Mouse (Mus musculus) granulocyte monocyte progenitor cell, adult 5-6 weeks (primary cell): Measurements from ENCODE around the gene Bnc1. TPM values are rescaled to one million over a fixed set of nuclear protein-coding genes. Genes with fewer than 3 reads are reported as not detected.

Experiments
- ATAC-seq: replicated peaks from 2 replicates; pipeline ENCODE4 v1.8.0; 2016; ENCODE audit warnings: mild to moderate bottlenecking, moderate TSS enrichment, inconsistent platforms; ENCODE audit not compliant: poor library complexity, severe bottlenecking
- total RNA-seq, 2 experiments: library from RNA; stranded (forward) in 1 of 2; stranded (reverse) in 1 of 2; fragments of 200-712, 200-1000 nt in 1 of 2; fragments of >200 nt in 1 of 2; fragmentation: Nextera tagmentation in 1 of 2; gene quantifications; 2 replicates each; pipeline ENCODE4 v1.2.3; 2014 to 2017

Bnc1 gene
- not detected in 2 replicates for total RNA-seq (2014; fragmentation: Nextera tagmentation)
- total RNA-seq (2017) = not detected in 2 replicates

GRCm38 (mm10) chr7:81992131-81993061 lies at the start of gene Bnc1:
Gene Bnc1 (minus strand): TSS chr7:81992292.
- peak; percentile 61 for ATAC-seq

GRCm38 (mm10) chr7:82033347-82033746 lies 41.3 kb upstream of the Bnc1 start:
- ATAC-seq = no peak

- no peak for ATAC-seq
Measured at GRCm38 (mm10) chr7:82029666-82030065, 37.6 kb upstream of the Bnc1 start.

GRCm38 (mm10) chr7:82025802-82026201 lies 33.7 kb upstream of the Bnc1 start:
- no peak for ATAC-seq

GRCm38 (mm10) chr7:82023676-82024075 lies 31.6 kb upstream of the Bnc1 start:
- no peak for ATAC-seq

GRCm38 (mm10) chr7:82022404-82022803 lies 30.3 kb upstream of the Bnc1 start:
- no peak for ATAC-seq

- no peak for ATAC-seq
Measured at GRCm38 (mm10) chr7:82018031-82018430, 25.9 kb upstream of the Bnc1 start.

GRCm38 (mm10) chr7:82016751-82017710 lies 24.9 kb upstream of the Bnc1 start:
- no peak for ATAC-seq

GRCm38 (mm10) chr7:82012472-82012871 lies 20.4 kb upstream of the Bnc1 start:
- no peak for ATAC-seq

GRCm38 (mm10) chr7:82011534-82012401 lies 19.7 kb upstream of the Bnc1 start:
- no peak for ATAC-seq

- no peak for ATAC-seq
Measured at GRCm38 (mm10) chr7:82007151-82007550, 15.1 kb upstream of the Bnc1 start.

- no peak for ATAC-seq
Measured at GRCm38 (mm10) chr7:82004228-82004627, 12.1 kb upstream of the Bnc1 start.

GRCm38 (mm10) chr7:81999816-82000215 lies 7.7 kb upstream of the Bnc1 start:
- ATAC-seq = no peak

GRCm38 (mm10) chr7:81999372-81999771 lies 7.3 kb upstream of the Bnc1 start:
- no peak for ATAC-seq

- ATAC-seq = no peak
Measured at GRCm38 (mm10) chr7:81995975-81996374, 3.9 kb upstream of the Bnc1 start.

- ATAC-seq = no peak
Measured at GRCm38 (mm10) chr7:81995126-81995525, 3.0 kb upstream of the Bnc1 start.

- no peak for ATAC-seq
Measured at GRCm38 (mm10) chr7:81993140-81993539, 1.0 kb upstream of the Bnc1 start.

- no peak for ATAC-seq
Measured at GRCm38 (mm10) chr7:81991611-81992061, 456 bp downstream of the Bnc1 start.

GRCm38 (mm10) chr7:81991116-81991515 lies 976 bp downstream of the Bnc1 start:
- ATAC-seq = no peak

GRCm38 (mm10) chr7:81983651-81984050 lies 8.4 kb downstream of the Bnc1 start:
- ATAC-seq = no peak
